Mouse (Mus musculus): ENCODE measurements around the gene Mapt. TPM values are rescaled to one million over a fixed set of nuclear protein-coding genes. Genes with fewer than 3 reads are reported as not detected.
"Not testable (repeated sequence)": the region's sequence is repeated elsewhere in the genome, so short reads cannot be mapped to it uniquely, and the experiment has no call there.

Gene Mapt
- polyA plus RNA-seq, 1 experiment from 2014 or later, result 1.2 TPM

GRCm38 (mm10) chr11:104233574-104234206, 2.5 kb downstream of the Mapt start:
- peak overlapping the region; percentile 24 for H3K4me2 ChIP-seq
- H3K27me3 ChIP-seq, result peaks cover 66% of the 10 kb centered on the region
- H3K9me3 ChIP-seq (replicated peaks), result no peaks in the 10 kb centered on the region
- no peak overlapping the region for H3K9ac ChIP-seq
- H3K27ac ChIP-seq, result no peak overlapping the region
- H3K4me1 ChIP-seq (replicated peaks), result peaks cover 30% of the 10 kb centered on the region
- peak overlapping the region; percentile 15 for H3K4me3 ChIP-seq
- no peak for ATAC-seq (replicated peaks; ENCODE audit: insufficient number of reproducible peaks, insufficient read depth, low FRiP score, low read depth)
- H3K36me3 ChIP-seq, result no peaks in the 10 kb centered on the region
- WGBS, result 6% methylated on average over 30 of the region's 30 CpGs

DNA sequence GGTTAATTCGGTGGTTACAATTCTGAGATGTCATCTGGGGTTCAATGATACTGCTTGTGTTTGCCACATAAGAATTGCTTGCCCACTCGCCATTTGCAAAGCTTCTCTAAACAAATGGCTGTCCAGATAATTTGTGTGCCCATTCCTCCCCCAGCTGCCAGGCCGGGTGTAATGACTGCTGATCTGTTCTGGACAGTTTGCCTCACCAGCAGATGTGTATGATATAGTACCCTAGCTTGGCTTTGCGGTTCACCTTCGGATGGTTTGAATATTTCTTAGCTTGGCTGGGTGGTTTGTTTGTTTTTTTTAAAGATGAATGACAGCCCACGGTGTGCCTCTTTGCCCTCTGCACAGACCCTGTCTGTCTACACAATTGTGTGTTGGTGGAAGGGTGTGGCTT, 3.5 kb downstream of the Mapt start:
- 38% methylated on average over 6 of the region's 6 CpGs for WGBS
- Histone ChIP-seq H3K36me3 (no peaks in the 10 kb centered on the region), H3K27me3 (peaks cover 61% of the 10 kb centered on the region), H3K27ac (no peak overlapping the region), H3K4me3 (no peak overlapping the region), H3K9me3 (replicated peaks) (no peaks in the 10 kb centered on the region), H3K4me2 (no peak overlapping the region), H3K4me1 (replicated peaks) (peaks cover 30% of the 10 kb centered on the region), H3K9ac (no peak overlapping the region)
- ATAC-seq (replicated peaks; ENCODE audit: insufficient number of reproducible peaks, insufficient read depth, low FRiP score, low read depth), result no peak

DNA sequence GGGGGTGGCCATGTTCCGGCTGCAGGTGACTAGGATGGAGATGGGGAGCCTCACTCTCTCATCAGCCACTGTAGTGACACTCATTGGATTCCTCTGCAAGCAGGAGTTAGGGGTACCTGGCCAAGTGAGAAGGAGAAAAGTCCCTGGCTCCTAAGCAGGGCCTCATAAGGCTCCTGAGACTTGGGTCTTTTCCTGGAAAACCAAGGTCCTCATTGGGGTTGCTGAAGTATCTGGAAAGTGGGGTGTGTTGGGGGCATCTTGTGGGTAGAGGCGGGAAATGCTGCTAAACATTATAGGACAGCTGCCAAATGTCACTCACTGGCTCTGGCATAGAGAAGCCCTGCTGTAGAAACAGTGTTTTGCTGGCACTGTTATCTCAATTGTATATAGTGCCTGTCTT, 4.7 kb downstream of the Mapt start:
- Histone ChIP-seq H3K4me3 (no peak overlapping the region), H3K36me3 (no peaks in the 10 kb centered on the region), H3K27ac (no peak overlapping the region), H3K9me3 (replicated peaks) (no peaks in the 10 kb centered on the region), H3K4me1 (replicated peaks) (peaks cover 24% of the 10 kb centered on the region), H3K27me3 (peaks cover 57% of the 10 kb centered on the region), H3K9ac (no peak overlapping the region), H3K4me2 (no peak overlapping the region)
- no peak for ATAC-seq (replicated peaks; ENCODE audit: insufficient number of reproducible peaks, insufficient read depth, low FRiP score, low read depth)
- 73% methylated on average over 2 of the region's 2 CpGs for WGBS

GRCm38 (mm10) chr11:104237226-104237625, 6.0 kb downstream of the Mapt start:
- no peak overlapping the region for H3K9ac ChIP-seq
- no peak overlapping the region for H3K4me3 ChIP-seq
- no peaks in the 10 kb centered on the region for H3K36me3 ChIP-seq
- no peak overlapping the region for H3K27ac ChIP-seq
- WGBS, result 55% methylated on average over 7 of the region's 7 CpGs
- ATAC-seq (replicated peaks; ENCODE audit: insufficient number of reproducible peaks, insufficient read depth, low FRiP score, low read depth), result 0 out of 2 replicates have a peak, but pooled peaks have one; percentile 35
- no peaks in the 10 kb centered on the region for H3K9me3 ChIP-seq (replicated peaks)
- H3K4me2 ChIP-seq, result no peak overlapping the region
- H3K27me3 ChIP-seq, result peaks cover 49% of the 10 kb centered on the region
- peaks cover 15% of the 10 kb centered on the region for H3K4me1 ChIP-seq (replicated peaks)

- Histone ChIP-seq H3K4me1 (replicated peaks) (peaks cover 6% of the 10 kb centered on the region; the same call in 1 of the 2 replicates), H3K9me3 (replicated peaks) (no peaks in the 10 kb centered on the region), H3K9ac (no peak overlapping the region), H3K36me3 (no peaks in the 10 kb centered on the region), H3K27me3 (peaks cover 40% of the 10 kb centered on the region), H3K4me2 (no peak overlapping the region), H3K4me3 (no peak overlapping the region), H3K27ac (no peak overlapping the region)
- 54% methylated on average over 12 of the region's 13 CpGs for WGBS
- ATAC-seq (replicated peaks; ENCODE audit: insufficient number of reproducible peaks, insufficient read depth, low FRiP score, low read depth), result no peak
Observed at GRCm38 (mm10) chr11:104237958-104238747, 7.0 kb downstream of the Mapt start.

GRCm38 (mm10) chr11:104245478-104245877, 14.3 kb downstream of the Mapt start:
- H3K4me3 ChIP-seq; H3K4me1 ChIP-seq (replicated peaks); H3K27ac ChIP-seq; ATAC-seq (replicated peaks; ENCODE audit: insufficient number of reproducible peaks, insufficient read depth, low FRiP score, low read depth); H3K27me3 ChIP-seq; H3K9me3 ChIP-seq (replicated peaks); H3K9ac ChIP-seq; H3K36me3 ChIP-seq; H3K4me2 ChIP-seq: not testable (repeated sequence)
- 74% methylated on average over 6 of the region's 6 CpGs for WGBS

GRCm38 (mm10) chr11:104246171-104246694, 15.0 kb downstream of the Mapt start:
- Histone ChIP-seq H3K36me3 (no peaks in the 10 kb centered on the region), H3K9ac (no peak overlapping the region), H3K27me3 (no peaks in the 10 kb centered on the region), H3K4me1 (replicated peaks) (no peaks in the 10 kb centered on the region; the same call in 1 of the 2 replicates), H3K4me2 (no peak overlapping the region), H3K9me3 (replicated peaks) (no peaks in the 10 kb centered on the region), H3K4me3 (no peak overlapping the region), H3K27ac (no peak overlapping the region)
- WGBS, result 21% methylated on average over 6 of the region's 6 CpGs
- ATAC-seq (replicated peaks; ENCODE audit: insufficient number of reproducible peaks, insufficient read depth, low FRiP score, low read depth), result peak; percentile 48; the same call in 1 of the 2 replicates

DNA sequence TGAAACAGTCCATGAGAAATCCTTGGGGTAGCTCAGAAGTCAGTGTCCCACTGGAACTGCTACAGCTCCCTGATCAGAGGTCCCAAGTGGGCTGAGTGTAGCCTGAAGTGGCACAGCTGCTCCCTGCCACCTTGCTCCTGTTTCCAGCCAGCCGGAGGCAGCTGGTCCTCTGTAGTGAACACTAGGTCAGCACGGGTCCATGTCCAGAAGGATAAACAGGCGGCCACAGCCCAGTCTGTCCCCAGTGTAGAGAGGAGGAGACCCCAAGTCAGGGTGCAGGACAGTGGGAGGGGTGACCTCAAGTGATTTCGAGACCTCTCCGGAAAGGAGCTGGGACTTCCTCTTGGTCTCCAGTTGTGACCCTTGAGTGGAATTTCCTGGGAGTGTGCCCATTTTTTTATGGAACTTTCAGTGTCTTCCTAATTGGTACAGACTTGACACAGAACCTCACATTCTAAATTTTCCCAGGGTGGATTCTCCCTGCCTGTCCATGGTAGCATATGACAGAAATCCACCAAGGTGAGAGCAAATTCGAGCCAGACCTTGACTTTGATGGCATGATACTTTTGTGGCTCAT, 16.0 kb downstream of the Mapt start:
- H3K4me2 ChIP-seq, result no peak overlapping the region
- ATAC-seq (replicated peaks; ENCODE audit: insufficient number of reproducible peaks, insufficient read depth, low FRiP score, low read depth), result no peak; the same call in 1 of the 2 replicates
- WGBS, result 72% methylated on average over 6 of the region's 6 CpGs
- H3K36me3 ChIP-seq, result no peaks in the 10 kb centered on the region
- H3K27me3 ChIP-seq, result no peaks in the 10 kb centered on the region
- H3K4me1 ChIP-seq (replicated peaks), result no peaks in the 10 kb centered on the region; the same call in 1 of the 2 replicates
- no peak overlapping the region for H3K4me3 ChIP-seq
- no peaks in the 10 kb centered on the region for H3K9me3 ChIP-seq (replicated peaks)
- H3K27ac ChIP-seq, result no peak overlapping the region
- H3K9ac ChIP-seq, result no peak overlapping the region

DNA sequence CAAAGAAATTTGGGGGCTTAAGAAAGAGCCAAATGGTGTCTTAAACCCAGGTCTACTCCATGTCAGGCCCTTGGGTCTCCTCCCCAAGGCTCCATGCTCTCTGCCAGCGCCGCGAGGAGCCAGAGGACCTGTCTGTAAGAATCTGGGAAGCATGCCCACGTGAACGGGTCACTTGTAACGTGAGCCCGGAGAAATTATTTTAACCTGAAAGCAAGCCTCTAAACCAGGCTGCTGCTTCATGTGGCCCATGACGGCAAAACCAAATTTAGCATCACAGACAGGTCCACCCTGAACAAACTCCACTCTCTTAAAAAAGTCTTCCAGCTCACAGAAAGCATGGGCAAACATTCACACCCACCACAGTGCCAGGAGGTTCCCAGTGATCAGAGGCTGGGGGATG, 18.2 kb downstream of the Mapt start:
- no peak overlapping the region for H3K9ac ChIP-seq
- ATAC-seq (replicated peaks; ENCODE audit: insufficient number of reproducible peaks, insufficient read depth, low FRiP score, low read depth), result no peak
- no peak overlapping the region for H3K4me3 ChIP-seq
- no peak overlapping the region for H3K4me2 ChIP-seq
- H3K9me3 ChIP-seq (replicated peaks), result no peaks in the 10 kb centered on the region
- WGBS, result 43% methylated on average over 8 of the region's 8 CpGs
- H3K27ac ChIP-seq, result no peak overlapping the region
- no peaks in the 10 kb centered on the region for H3K36me3 ChIP-seq
- H3K4me1 ChIP-seq (replicated peaks), result no peaks in the 10 kb centered on the region; the same call in 1 of the 2 replicates
- no peaks in the 10 kb centered on the region for H3K27me3 ChIP-seq

DNA sequence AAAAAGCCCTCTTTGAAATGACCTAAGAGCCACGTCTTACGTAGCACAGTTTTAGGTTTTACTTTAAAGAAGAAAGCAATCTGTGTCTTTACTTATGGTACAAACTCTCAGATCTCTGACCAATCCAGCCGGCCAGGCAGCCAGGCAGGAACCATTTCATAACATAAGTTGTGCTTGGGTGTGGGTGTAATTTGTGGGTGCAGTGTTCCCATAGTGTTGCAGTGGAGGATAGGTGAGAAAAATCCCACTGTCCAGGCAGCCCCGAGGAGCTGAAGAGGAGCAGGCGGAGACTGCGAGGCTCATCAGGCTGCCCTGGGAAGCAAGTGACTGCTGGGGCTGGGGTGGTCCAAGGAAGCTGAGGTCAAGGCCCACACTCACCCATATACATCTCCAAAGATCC, 19.9 kb downstream of the Mapt start:
- no peaks in the 10 kb centered on the region for H3K36me3 ChIP-seq
- H3K4me3 ChIP-seq, result no peak overlapping the region
- no peaks in the 10 kb centered on the region for H3K9me3 ChIP-seq (replicated peaks)
- H3K27me3 ChIP-seq, result no peaks in the 10 kb centered on the region
- 73% methylated on average over 6 of the region's 6 CpGs for WGBS
- H3K4me1 ChIP-seq (replicated peaks), result no peaks in the 10 kb centered on the region; the same call in 1 of the 2 replicates
- ATAC-seq (replicated peaks; ENCODE audit: insufficient number of reproducible peaks, insufficient read depth, low FRiP score, low read depth), result no peak
- no peak overlapping the region for H3K27ac ChIP-seq
- no peak overlapping the region for H3K4me2 ChIP-seq
- H3K9ac ChIP-seq, result no peak overlapping the region

DNA sequence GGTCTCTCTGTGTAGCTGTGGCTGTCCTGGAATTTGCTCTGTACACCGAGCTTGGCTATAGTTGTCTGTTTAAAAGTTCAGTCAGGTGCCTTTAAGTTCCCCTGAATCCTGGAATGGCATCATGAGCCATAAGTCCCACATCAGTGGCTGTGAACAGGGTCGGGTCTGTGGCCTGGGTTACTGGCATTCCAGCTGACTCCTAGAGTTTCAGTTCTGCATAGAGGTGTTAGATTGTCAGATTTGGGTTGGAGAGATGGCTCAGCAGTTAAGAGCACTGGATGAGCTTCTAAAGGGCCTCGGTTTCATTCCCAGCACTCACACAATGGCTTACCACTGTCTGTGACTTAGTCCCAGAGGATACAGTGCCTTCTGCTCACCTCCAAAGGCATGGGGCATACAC, 20.9 kb downstream of the Mapt start:
- WGBS, result 65% methylated on average over 3 of the region's 3 CpGs
- Histone ChIP-seq H3K27ac (no peak overlapping the region), H3K4me3 (no peak overlapping the region), H3K36me3 (no peaks in the 10 kb centered on the region), H3K4me1 (replicated peaks) (no peaks in the 10 kb centered on the region), H3K9ac (no peak overlapping the region), H3K4me2 (no peak overlapping the region), H3K27me3 (no peaks in the 10 kb centered on the region), H3K9me3 (replicated peaks) (no peaks in the 10 kb centered on the region)
- ATAC-seq (replicated peaks; ENCODE audit: insufficient number of reproducible peaks, insufficient read depth, low FRiP score, low read depth), result no peak

Measured in heart, embryonic 15.5 days (tissue).